Mouse (Mus musculus) brain, embryonic 14.5 days (tissue): ENCODE measurements at regions not wholly inside any gene's neighbourhood (a gene's known extent, or its start where the extent isn't known, plus 50 kb on each side); places are given as distances from the start of the nearest gene placed in this dataset.

Experiments
- CTCF ChIP-seq: fragments of 200-500 bp; IDR thresholded peaks from 2 replicates; pipeline ENCODE4 v1.5.1; 2012; ENCODE audit warnings: inconsistent platforms, mild to moderate bottlenecking, moderate library complexity, borderline replicate concordance; ENCODE audit not compliant: insufficient read depth, insufficient read length; ENCODE audit errors: extremely low read depth
- POLR2A ChIP-seq: fragments of 200-500 bp; IDR thresholded peaks from 2 replicates; pipeline ENCODE4 v1.6.1; 2012; ENCODE audit warnings: mild to moderate bottlenecking, inconsistent platforms, borderline replicate concordance; ENCODE audit not compliant: poor library complexity, insufficient read depth, insufficient read length, severe bottlenecking; ENCODE audit errors: extremely low read depth

DNA sequence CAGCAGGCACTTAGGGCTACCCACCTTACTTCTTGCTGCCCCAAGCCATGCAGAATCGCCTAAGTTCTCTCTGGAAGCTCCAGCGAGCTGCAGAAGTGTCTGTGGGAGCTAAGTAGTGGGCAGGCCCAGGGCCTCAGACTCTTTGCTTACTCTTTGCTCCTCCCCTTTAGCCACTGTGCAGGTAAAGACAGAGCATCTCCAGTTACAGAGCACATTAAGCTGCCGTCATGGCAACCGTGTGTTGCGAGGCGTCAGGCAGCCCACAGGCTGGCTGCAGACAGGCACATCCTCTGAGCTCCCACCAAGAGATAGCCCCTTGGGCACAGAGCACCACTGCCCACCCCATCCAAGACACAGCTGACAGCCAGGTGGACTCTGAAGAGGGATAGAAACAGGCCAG, 85.1 kb upstream of the Nkx1-1 start:
- TF ChIP-seq POLR2A (no peak), CTCF (no peak)
